Mouse (Mus musculus) embryonic facial prominence, embryonic 14.5 days (tissue): ENCODE results near the gene H2-Q1. TPM values are rescaled to one million over a fixed set of nuclear protein-coding genes. Genes with fewer than 3 reads are reported as not detected.

ENCODE experiments used
- ATAC-seq: fragments of 200-750 bp; cut with Nextera tagmentation; 2 replicates; pipeline ENCODE4 v1.8.0; 2017; ENCODE audit warnings: low read depth, moderate number of reproducible peaks, moderate TSS enrichment
- DNase-seq: peaks from one replicate; pipeline ENCODE4 v3.0.0-alpha.2; 2015; ENCODE audit warnings: low spot score
- H3K27ac ChIP-seq: fragments of 300-500 bp; sonication (generic); replicated peaks from 2 replicates; pipeline ENCODE4 v1.5.1; 2014; ENCODE audit warnings: low read depth, mild to moderate bottlenecking, low read length, moderate library complexity
- H3K27me3 ChIP-seq: fragments of 300-500 bp; sonication (generic); replicated peaks from 2 replicates; pipeline ENCODE4 v1.6.1; 2014; ENCODE audit warnings: low read length; ENCODE audit not compliant: control insufficient read depth, insufficient read depth
- H3K36me3 ChIP-seq: fragments of 300-500 bp; sonication (generic); 2 replicates; pipeline ENCODE4 v1.6.1; 2014; ENCODE audit warnings: low read length, mixed read lengths; ENCODE audit not compliant: control insufficient read depth, insufficient read depth
- H3K4me1 ChIP-seq: fragments of 300-500 bp; sonication (generic); 2 replicates; pipeline ENCODE4 v1.6.1; 2014; ENCODE audit warnings: antibody characterized with exemption, low read length; ENCODE audit not compliant: control insufficient read depth, insufficient read depth
- H3K4me2 ChIP-seq: fragments of 300-500 bp; sonication (generic); 2 replicates; pipeline ENCODE4 v1.6.1; 2014; ENCODE audit warnings: low read depth, mild to moderate bottlenecking, low read length, moderate library complexity, mixed read lengths
- H3K4me3 ChIP-seq: fragments of 300-500 bp; sonication (generic); 2 replicates; pipeline ENCODE4 v1.5.1; 2014; ENCODE audit warnings: low read depth, mild to moderate bottlenecking, low read length
- H3K9ac ChIP-seq: fragments of 300-500 bp; sonication (generic); 2 replicates; pipeline ENCODE4 v1.6.1; 2014; ENCODE audit warnings: low read depth, mild to moderate bottlenecking, low read length, moderate library complexity, mixed read lengths
- H3K9me3 ChIP-seq: fragments of 300-500 bp; sonication (generic); 2 replicates; pipeline ENCODE4 v1.6.1; 2016; ENCODE audit warnings: low read length; ENCODE audit not compliant: control insufficient read depth
- WGBS: fragments of 180-500 bp; shearing (Covaris S2); extraction: QIAGEN DNeasy Blood & Tissue Kit; methylation state at CpG from one replicate; pipeline ENCODE4 v1.1.7; 2014; 5-methylcytosine and 5-hydroxymethylcytosine counted together
- polyA plus RNA-seq: library from polyadenylated mRNA; unstranded; fragments of >200 nt; fragmentation: Nextera tagmentation; extraction: Ambion mirVana; gene quantifications from 2 replicates; pipeline ENCODE4 v1.2.1, GENCODE M21; 2014

Gene H2-Q1
- polyA plus RNA-seq, 1 experiment from 2014 or later: 0.25 TPM

GRCm38 (mm10) chr17:35354071-35354470 lies 33.9 kb downstream of the H2-Q1 start:
- H3K27me3 ChIP-seq: peaks cover 6% of the 10 kb centered on the region
- 69% methylated on average over 2 of the region's 2 CpGs for WGBS
- DNase-seq (no peak), ATAC-seq (no peak)
- H3K4me3 ChIP-seq: no peak overlapping the region
- no peak overlapping the region for H3K27ac ChIP-seq
- H3K9ac ChIP-seq: no peak overlapping the region
- H3K4me1 ChIP-seq: peaks cover 2% of the 10 kb centered on the region; the same call in 1 of the 2 replicates
- H3K36me3 ChIP-seq: no peaks in the 10 kb centered on the region
- H3K9me3 ChIP-seq: no peaks in the 10 kb centered on the region; the same call in 1 of the 2 replicates
- H3K4me2 ChIP-seq: no peak overlapping the region

DNA sequence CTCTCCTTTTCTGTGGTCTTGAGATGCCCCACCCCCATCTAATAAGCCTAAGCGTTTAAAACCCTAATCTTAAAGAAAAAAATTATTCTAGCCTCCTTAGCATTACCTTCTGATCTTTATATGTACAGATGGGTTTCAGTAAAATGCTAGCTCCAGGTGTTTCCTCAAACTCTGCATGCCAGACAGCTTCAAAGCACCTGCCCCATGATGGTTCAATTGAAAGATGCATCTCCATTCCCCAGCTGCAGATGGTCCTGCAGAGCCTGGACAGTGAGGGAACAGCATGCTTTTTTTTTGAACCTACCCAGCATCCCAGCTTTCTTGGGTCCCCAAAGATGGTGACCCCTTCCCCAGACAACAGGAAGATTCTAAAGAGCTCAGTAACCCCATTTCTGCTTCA lies 36.9 kb downstream of the H2-Q1 start:
- Histone ChIP-seq H3K9me3 (no peaks in the 10 kb centered on the region; the same call in 1 of the 2 replicates), H3K4me2 (no peak overlapping the region), H3K27ac (no peak overlapping the region), H3K4me3 (no peak overlapping the region), H3K27me3 (peaks cover 11% of the 10 kb centered on the region), H3K4me1 (peaks cover 7% of the 10 kb centered on the region; the same call in 1 of the 2 replicates), H3K36me3 (no peaks in the 10 kb centered on the region), H3K9ac (no peak overlapping the region)
- DNase-seq (no peak), ATAC-seq (no peak)
- 17% methylated on average over 1 of the region's 1 CpGs for WGBS

GRCm38 (mm10) chr17:35358763-35359469 lies 38.7 kb downstream of the H2-Q1 start:
- Histone ChIP-seq H3K27ac (no peak overlapping the region), H3K4me1 (peaks cover 7% of the 10 kb centered on the region; the same call in 1 of the 2 replicates), H3K27me3 (peaks cover 11% of the 10 kb centered on the region), H3K9me3 (peaks cover 5% of the 10 kb centered on the region; the same call in 1 of the 2 replicates), H3K9ac (peak overlapping the region; percentile 50), H3K4me2 (peak overlapping the region; percentile 61), H3K36me3 (no peaks in the 10 kb centered on the region), H3K4me3 (peak overlapping the region; percentile 40)
- WGBS: 13% methylated on average over 27 of the region's 38 CpGs
- DNase-seq: no peak
- ATAC-seq: no peak

GRCm38 (mm10) chr17:35359470-35359862 lies 39.3 kb downstream of the H2-Q1 start:
- Histone ChIP-seq H3K27ac (no peak overlapping the region), H3K9me3 (peaks cover 5% of the 10 kb centered on the region; the same call in 1 of the 2 replicates), H3K27me3 (peaks cover 11% of the 10 kb centered on the region), H3K4me1 (peaks cover 7% of the 10 kb centered on the region; the same call in 1 of the 2 replicates), H3K9ac (peak overlapping the region; percentile 50), H3K36me3 (no peaks in the 10 kb centered on the region), H3K4me3 (peak overlapping the region; percentile 40), H3K4me2 (peak overlapping the region; percentile 61)
- ATAC-seq (no peak), DNase-seq (no peak)
- 27% methylated on average over 19 of the region's 21 CpGs for WGBS

Other genes starting within 250 kb of the H2-Q1 start
- 9.4 and 11.8 TPM in 2 replicates for gene Ly6g6e, start 243.5 kb upstream of the H2-Q1 start, polyA plus RNA-seq
- gene Ly6g6d, start 242.3 kb upstream of the H2-Q1 start, polyA plus RNA-seq: 0.46 and 1.4 TPM in 2 replicates
- 0.18 TPM in 1 of 2 replicates, not detected in the other for gene Ly6g6f, start 234.8 kb upstream of the H2-Q1 start, polyA plus RNA-seq
- gene Abhd16a, start 231.1 kb upstream of the H2-Q1 start, polyA plus RNA-seq: 77.2 and 92.3 TPM in 2 replicates
- gene Ly6g5c, start 212.1 kb upstream of the H2-Q1 start, polyA plus RNA-seq: not detected in 2 replicates
- gene Ly6g5b, start 205.0 kb upstream of the H2-Q1 start, polyA plus RNA-seq: 0.41 and 0.70 TPM in 2 replicates
- 13.0 and 13.4 TPM in 2 replicates for gene Gpank1, start 198.9 kb upstream of the H2-Q1 start, polyA plus RNA-seq
- gene Csnk2b, start 198.4 kb upstream of the H2-Q1 start, polyA plus RNA-seq: 277 and 279 TPM in 2 replicates
- 5.6 and 6.0 TPM in 2 replicates for gene D17H6S53E, start 194.0 kb upstream of the H2-Q1 start, polyA plus RNA-seq
- 0.28 TPM in 1 of 2 replicates, not detected in the other for gene Apom, start 188.4 kb upstream of the H2-Q1 start, polyA plus RNA-seq
- 72.2 and 77.3 TPM in 2 replicates for gene Bag6, start 185.2 kb upstream of the H2-Q1 start, polyA plus RNA-seq
- gene Prrc2a, start 155.5 kb upstream of the H2-Q1 start, polyA plus RNA-seq: 151 and 172 TPM in 2 replicates
- 16.5 and 17.7 TPM in 2 replicates for gene Aif1, start 144.3 kb upstream of the H2-Q1 start, polyA plus RNA-seq
- 22.2 and 26.9 TPM in 2 replicates for gene Lst1, start 132.0 kb upstream of the H2-Q1 start, polyA plus RNA-seq
- gene Ltb, start 126.0 kb upstream of the H2-Q1 start, polyA plus RNA-seq: 2.0 and 3.3 TPM in 2 replicates
- 0.62 and 0.74 TPM in 2 replicates for gene Tnf, start 118.4 kb upstream of the H2-Q1 start, polyA plus RNA-seq
- 0.34 and 0.40 TPM in 2 replicates for gene Lta, start 115.1 kb upstream of the H2-Q1 start, polyA plus RNA-seq
- 0.47 TPM in 1 of 2 replicates, not detected in the other for gene Gm16181, start 99.6 kb upstream of the H2-Q1 start, polyA plus RNA-seq
- 5.1 and 5.2 TPM in 2 replicates for gene Atp6v1g2, start 86.7 kb upstream of the H2-Q1 start, polyA plus RNA-seq
- 3.3 and 4.8 TPM in 2 replicates for gene Nfkbil1, start 84.6 kb upstream of the H2-Q1 start, polyA plus RNA-seq
- gene Ddx39b, start 78.7 kb upstream of the H2-Q1 start, polyA plus RNA-seq: 347 and 431 TPM in 2 replicates
- gene H2-D1, start 57.7 kb upstream of the H2-Q1 start, polyA plus RNA-seq: 46.9 and 51.7 TPM in 2 replicates
- 0.22 and 0.62 TPM in 2 replicates for gene H2-Q2, start 21.8 kb downstream of the H2-Q1 start, polyA plus RNA-seq
- gene H2-Q4, start 59.2 kb downstream of the H2-Q1 start, polyA plus RNA-seq: 1.3 and 2.0 TPM in 2 replicates
- gene H2-Q6, start 104.4 kb downstream of the H2-Q1 start, polyA plus RNA-seq: 0.14 and 0.29 TPM in 2 replicates
- gene H2-Q7, start 118.8 kb downstream of the H2-Q1 start, polyA plus RNA-seq: 2.1 and 2.4 TPM in 2 replicates
- gene H2-Q10, start 149.7 kb downstream of the H2-Q1 start, polyA plus RNA-seq: 0.35 TPM in 1 of 2 replicates, not detected in the other
- not detected in 2 replicates for gene Pou5f1, start 185.6 kb downstream of the H2-Q1 start, polyA plus RNA-seq
- gene Tcf19, start 196.4 kb downstream of the H2-Q1 start, polyA plus RNA-seq: 82.9 and 83.2 TPM in 2 replicates
- 10.5 and 12.2 TPM in 2 replicates for gene Cchcr1, start 196.7 kb downstream of the H2-Q1 start, polyA plus RNA-seq
- gene Psors1c2, start 212.8 kb downstream of the H2-Q1 start, polyA plus RNA-seq: 0.59 and 1.9 TPM in 2 replicates
- gene Cdsn, start 231.7 kb downstream of the H2-Q1 start, polyA plus RNA-seq: 0.97 and 1.3 TPM in 2 replicates
- 0.47 and 1.3 TPM in 2 replicates for gene 2300002M23Rik, start 247.0 kb downstream of the H2-Q1 start, polyA plus RNA-seq